Mouse (Mus musculus) testis, adult 2 months (tissue): ENCODE measurements around the gene Adprhl2.

Source experiments
- CTCF ChIP-seq: fragments of 200-500 bp; IDR thresholded peaks from 2 replicates; pipeline ENCODE4 v1.5.1; 2012; ENCODE audit warnings: low read depth, mild to moderate bottlenecking, inconsistent platforms, low read length, moderate library complexity; ENCODE audit not compliant: control insufficient read depth, insufficient read depth, insufficient replicate concordance
- POLR2A ChIP-seq: fragments of 200-500 bp; IDR thresholded peaks from 2 replicates; pipeline ENCODE4 v1.6.1; 2012; ENCODE audit warnings: low read depth, mild to moderate bottlenecking, inconsistent platforms, low read length, moderate library complexity; ENCODE audit not compliant: control insufficient read depth

DNA sequence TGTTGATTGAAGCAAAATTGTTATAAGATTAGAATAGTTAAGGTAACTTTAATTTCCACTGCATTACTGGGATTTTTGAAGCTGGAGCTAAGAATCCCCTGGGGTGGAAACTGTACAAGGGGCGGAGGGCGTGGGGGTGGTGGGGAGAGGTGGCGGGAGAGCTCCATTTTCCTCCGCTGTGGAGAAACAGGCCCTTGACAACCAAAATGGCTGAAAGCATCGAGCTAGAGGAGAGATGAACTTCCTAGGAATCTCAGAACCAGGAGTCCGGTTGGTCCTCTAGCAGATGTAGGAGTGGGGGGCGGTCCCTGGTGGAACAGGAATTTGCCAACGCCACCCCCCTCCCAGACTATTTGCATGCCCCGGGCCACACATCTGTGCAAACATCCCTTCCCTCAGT is 39.8 kb downstream of the Adprhl2 start:
- TF ChIP-seq POLR2A (no peak), CTCF (no peak)
